Mouse (Mus musculus): ENCODE measurements at regions not wholly inside any gene's neighbourhood (a gene's known extent, or its start where the extent isn't known, plus 50 kb on each side); places are given as distances from the start of the nearest gene placed in this dataset.

DNA sequence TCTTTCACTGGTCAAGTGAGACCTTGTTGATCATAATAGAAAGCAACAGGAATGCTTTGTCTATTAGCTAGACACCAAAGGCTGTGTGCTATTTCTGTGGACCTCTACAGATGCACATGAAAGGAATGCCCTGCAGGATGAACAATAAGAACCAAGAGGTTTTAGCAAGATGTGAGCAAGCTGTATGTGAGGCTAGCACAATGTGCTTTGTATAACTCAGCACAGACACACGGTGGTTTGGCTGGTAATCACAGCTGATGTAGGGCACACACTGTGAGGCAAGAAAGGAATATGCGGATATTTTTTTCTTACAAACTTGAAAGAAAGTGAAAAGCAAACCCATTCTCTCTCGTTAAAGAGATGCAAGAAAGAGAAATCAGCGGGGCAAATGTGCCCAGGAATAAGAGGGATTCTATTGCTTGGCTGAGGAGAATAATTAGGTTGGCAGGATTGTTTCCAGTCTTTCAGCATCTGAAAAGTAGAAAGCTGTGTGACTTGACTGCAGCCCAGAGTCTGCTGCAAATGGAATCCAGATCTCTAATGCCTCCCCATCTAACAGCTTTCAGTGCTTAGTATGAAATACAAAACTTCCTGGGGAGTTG, 2476.1 kb upstream of the Gm6569 start:
- intact Hi-C loops (cut with DNase I) = no loop called here

DNA sequence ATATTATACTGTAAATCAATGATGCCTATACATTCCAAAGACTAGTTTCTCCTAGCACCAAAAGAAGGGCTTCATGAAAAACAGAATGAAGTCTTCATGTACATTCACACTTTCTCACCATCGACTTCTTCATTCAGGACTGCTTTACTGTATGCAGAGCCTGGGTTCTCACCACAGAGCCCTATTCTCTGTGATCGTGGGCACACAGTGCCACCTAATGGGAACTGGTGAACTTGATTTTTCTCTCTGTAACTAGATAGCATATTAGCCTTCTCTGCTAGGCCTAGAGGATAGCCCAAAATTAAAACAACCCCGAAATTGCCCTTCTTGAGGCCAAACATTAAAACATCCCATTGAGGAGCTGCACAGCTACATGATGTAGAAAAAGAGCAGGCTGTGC, 2458.6 kb upstream of the Gm6569 start:
- intact Hi-C loops (cut with DNase I) = loop anchor here (5.0 kb wide), 1 partner anchor 63 kb away; no protein-coding TSS in a partner anchor

Measured in adrenal gland (tissue).